Mouse (Mus musculus): ENCODE measurements around the gene Igfn1. TPM values are rescaled to one million over a fixed set of nuclear protein-coding genes. Genes with fewer than 3 reads are reported as not detected.
A peak's percentile ranks its signal among the peaks of the same experiment; 100 is the strongest.

Igfn1 gene
- polyA plus RNA-seq (2014; fragmentation: Nextera tagmentation; extraction: Ambion mirVana): not detected in 2 replicates

DNA sequence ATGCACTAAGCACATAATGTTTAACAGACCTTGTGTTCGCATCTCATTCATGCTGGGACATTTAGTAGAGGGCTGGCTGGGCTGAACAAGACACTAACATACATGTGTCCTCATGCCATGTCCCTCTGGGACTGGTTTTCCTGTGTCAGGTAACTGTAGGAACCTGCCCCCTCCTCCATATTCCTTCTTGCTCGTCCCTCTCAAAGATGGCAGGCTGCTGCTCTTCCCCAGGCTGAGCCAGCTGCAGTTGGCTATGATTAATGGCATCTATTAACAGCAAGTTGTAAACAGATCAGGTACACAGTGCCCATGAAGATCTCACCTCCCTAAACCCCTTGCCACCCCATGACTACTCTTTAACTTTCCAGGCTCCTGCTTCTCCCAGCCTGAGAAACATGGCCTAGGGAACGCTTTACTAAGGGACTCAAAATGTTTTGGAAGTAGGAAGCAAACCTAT lies at the start of gene Igfn1:
Gene Igfn1 (minus strand): TSS at position 51 of the 457 bp plus-strand sequence.
- 77% methylated on average over 3 of the region's 3 CpGs for WGBS
- ATAC-seq: no peak
- DNase-seq (ENCODE audit: low spot score): no peak
- no peaks in the 10 kb centered on the region for H3K36me3 ChIP-seq (ENCODE audit: control insufficient read depth, insufficient read depth, low read length)
- peak within 1 kb of the TSS; percentile 63 for H3K4me2 ChIP-seq (ENCODE audit: low read length)
- no peaks in the 10 kb centered on the region for H3K9me3 ChIP-seq (replicated peaks; ENCODE audit: control insufficient read depth, low read length)
- H3K9ac ChIP-seq (ENCODE audit: low read length): no peak within 1 kb of the TSS
- no peak within 1 kb of the TSS for H3K27ac ChIP-seq (ENCODE audit: low read depth, low read length)
- peaks cover 5% of the 10 kb centered on the region; the same call in 1 of the 2 replicates for H3K4me1 ChIP-seq (ENCODE audit: control insufficient read depth, insufficient read depth, low read length)
- H3K27me3 ChIP-seq (replicated peaks; ENCODE audit: control insufficient read depth, insufficient read depth, low read length): peaks cover 16% of the 10 kb centered on the region; the same call in 1 of the 2 replicates
- H3K4me3 ChIP-seq (ENCODE audit: low read depth, low read length): no peak within 1 kb of the TSS

DNA sequence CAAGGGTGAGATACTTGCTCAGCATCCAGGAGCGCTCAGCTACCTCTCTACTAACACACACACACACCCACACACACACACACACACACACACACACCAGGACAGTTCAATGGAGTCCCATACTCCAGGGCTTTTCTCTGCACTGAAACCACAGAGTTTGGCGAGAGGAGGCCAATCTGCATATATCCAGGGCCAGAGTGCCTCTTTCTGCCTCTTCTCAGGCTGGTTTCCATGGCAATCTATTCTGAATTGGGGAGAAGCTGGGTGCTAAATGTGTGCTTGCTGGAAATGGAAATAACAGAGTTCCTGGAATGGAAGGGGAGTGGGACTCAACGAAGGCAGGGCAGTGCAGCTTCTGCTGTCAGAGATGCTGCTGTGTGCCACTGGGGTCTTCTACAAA lies 49.6 kb upstream of the Igfn1 start:
- Histone ChIP-seq H3K9me3 (replicated peaks; ENCODE audit: control insufficient read depth, low read length) (no peaks in the 10 kb centered on the region), H3K4me3 (ENCODE audit: low read depth, low read length) (no peak overlapping the region), H3K9ac (ENCODE audit: low read length) (no peak overlapping the region), H3K27me3 (replicated peaks; ENCODE audit: control insufficient read depth, insufficient read depth, low read length) (peaks cover 6% of the 10 kb centered on the region), H3K4me2 (ENCODE audit: low read length) (no peak overlapping the region), H3K4me1 (ENCODE audit: control insufficient read depth, insufficient read depth, low read length) (peaks cover 3% of the 10 kb centered on the region; the same call in 1 of the 2 replicates), H3K27ac (ENCODE audit: low read depth, low read length) (no peak overlapping the region; the same call in 1 of the 2 replicates), H3K36me3 (ENCODE audit: control insufficient read depth, insufficient read depth, low read length) (no peaks in the 10 kb centered on the region)
- DNase-seq (ENCODE audit: low spot score) (peak; percentile 75), ATAC-seq (peak; percentile 40; the same call in 1 of the 2 replicates)
- WGBS: 32% methylated on average over 3 of the region's 3 CpGs

DNA sequence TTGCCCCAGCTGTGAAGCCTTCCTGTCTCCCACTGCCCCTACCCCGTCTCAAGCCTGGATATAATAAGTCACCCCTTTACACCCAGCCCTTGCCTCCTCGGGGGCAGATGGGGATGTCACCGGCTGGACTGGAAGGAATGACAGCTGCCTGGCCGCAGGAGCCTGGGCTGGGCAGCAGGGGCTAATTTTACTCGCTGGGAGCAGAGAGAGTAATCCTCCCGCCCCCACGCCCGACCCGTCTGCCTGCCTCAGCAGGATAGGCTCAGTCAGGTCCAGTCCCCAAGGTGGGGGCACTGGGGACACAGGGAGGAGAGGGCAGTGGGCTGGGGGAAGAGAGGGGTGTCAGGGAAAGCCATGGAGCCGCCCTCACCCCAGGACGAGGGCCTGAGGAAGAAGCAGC lies 46.4 kb upstream of the Igfn1 start, which contains the start of gene Cacna1s:
Gene Cacna1s (plus strand): TSS at position 204 of the 400 bp plus-strand sequence.
- H3K4me2 ChIP-seq (ENCODE audit: low read length): no peak within 1 kb of the TSS
- H3K9ac ChIP-seq (ENCODE audit: low read length): no peak within 1 kb of the TSS
- H3K36me3 ChIP-seq (ENCODE audit: control insufficient read depth, insufficient read depth, low read length): no peaks in the 10 kb centered on the region
- no peak within 1 kb of the TSS for H3K27ac ChIP-seq (ENCODE audit: low read depth, low read length)
- peaks cover 26% of the 10 kb centered on the region for H3K27me3 ChIP-seq (replicated peaks; ENCODE audit: control insufficient read depth, insufficient read depth, low read length)
- ATAC-seq (no peak), DNase-seq (ENCODE audit: low spot score) (no peak)
- H3K4me3 ChIP-seq (ENCODE audit: low read depth, low read length): no peak within 1 kb of the TSS
- H3K9me3 ChIP-seq (replicated peaks; ENCODE audit: control insufficient read depth, low read length): no peaks in the 10 kb centered on the region
- H3K4me1 ChIP-seq (ENCODE audit: control insufficient read depth, insufficient read depth, low read length): peaks cover 3% of the 10 kb centered on the region; the same call in 1 of the 2 replicates
- WGBS: 40% methylated on average over 11 of the region's 11 CpGs

DNA sequence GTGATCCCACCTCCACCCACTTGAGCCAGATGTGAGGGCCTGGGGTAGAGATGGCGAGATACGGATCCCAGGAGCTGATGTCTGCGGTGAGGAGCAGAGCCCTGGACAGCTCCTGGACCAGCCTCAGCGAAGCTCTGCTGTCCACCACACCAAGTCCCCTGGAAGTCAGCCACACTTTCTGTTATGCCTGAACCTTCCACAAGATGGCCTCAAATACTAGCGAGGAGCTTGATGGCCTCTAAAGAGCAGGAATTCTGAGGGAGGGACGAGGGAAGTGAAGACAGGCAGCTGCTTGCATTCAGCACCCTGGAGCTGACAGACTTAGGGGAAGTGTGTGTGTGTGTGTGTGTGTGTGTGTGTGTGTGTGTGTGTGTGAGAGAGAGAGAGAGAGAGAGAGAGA lies 45.3 kb upstream of the Igfn1 start:
- peak; percentile 95 for DNase-seq (ENCODE audit: low spot score)
- Histone ChIP-seq H3K27me3 (replicated peaks; ENCODE audit: control insufficient read depth, insufficient read depth, low read length) (peaks cover 26% of the 10 kb centered on the region), H3K36me3 (ENCODE audit: control insufficient read depth, insufficient read depth, low read length) (no peaks in the 10 kb centered on the region), H3K9ac (ENCODE audit: low read length) (peak overlapping the region; percentile 54), H3K4me1 (ENCODE audit: control insufficient read depth, insufficient read depth, low read length) (peaks cover 3% of the 10 kb centered on the region; the same call in 1 of the 2 replicates), H3K4me2 (ENCODE audit: low read length) (peak overlapping the region; percentile 64), H3K27ac (ENCODE audit: low read depth, low read length) (no peak overlapping the region), H3K9me3 (replicated peaks; ENCODE audit: control insufficient read depth, low read length) (no peaks in the 10 kb centered on the region), H3K4me3 (ENCODE audit: low read depth, low read length) (peak overlapping the region; percentile 33)
- peak; percentile 83 for ATAC-seq
- under 1% methylated on average over 6 of the region's 6 CpGs for WGBS

DNA sequence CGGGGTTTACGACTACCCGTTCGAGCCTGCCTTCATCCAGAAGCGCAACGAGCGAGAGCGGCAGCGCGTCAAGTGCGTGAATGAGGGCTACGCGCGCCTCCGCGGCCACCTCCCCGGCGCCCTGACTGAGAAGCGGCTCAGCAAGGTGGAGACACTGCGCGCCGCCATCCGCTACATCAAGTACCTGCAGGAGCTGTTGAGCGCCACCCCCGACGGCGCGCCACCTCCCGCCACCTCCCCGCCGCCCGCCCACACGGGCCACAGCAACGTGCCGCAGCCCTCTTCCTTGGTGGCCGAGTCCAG lies 44.8 kb upstream of the Igfn1 start:
- peaks cover 26% of the 10 kb centered on the region for H3K27me3 ChIP-seq (replicated peaks; ENCODE audit: control insufficient read depth, insufficient read depth, low read length)
- WGBS: under 1% methylated on average over 36 of the region's 36 CpGs
- peaks cover 3% of the 10 kb centered on the region; the same call in 1 of the 2 replicates for H3K4me1 ChIP-seq (ENCODE audit: control insufficient read depth, insufficient read depth, low read length)
- no peak overlapping the region for H3K27ac ChIP-seq (ENCODE audit: low read depth, low read length)
- DNase-seq (ENCODE audit: low spot score): peak; percentile 49
- peak overlapping the region; percentile 64 for H3K4me2 ChIP-seq (ENCODE audit: low read length)
- ATAC-seq: peak; percentile 53
- peak overlapping the region; percentile 54 for H3K9ac ChIP-seq (ENCODE audit: low read length)
- peak overlapping the region; percentile 33 for H3K4me3 ChIP-seq (ENCODE audit: low read depth, low read length)
- H3K36me3 ChIP-seq (ENCODE audit: control insufficient read depth, insufficient read depth, low read length): no peaks in the 10 kb centered on the region
- no peaks in the 10 kb centered on the region for H3K9me3 ChIP-seq (replicated peaks; ENCODE audit: control insufficient read depth, low read length)

DNA sequence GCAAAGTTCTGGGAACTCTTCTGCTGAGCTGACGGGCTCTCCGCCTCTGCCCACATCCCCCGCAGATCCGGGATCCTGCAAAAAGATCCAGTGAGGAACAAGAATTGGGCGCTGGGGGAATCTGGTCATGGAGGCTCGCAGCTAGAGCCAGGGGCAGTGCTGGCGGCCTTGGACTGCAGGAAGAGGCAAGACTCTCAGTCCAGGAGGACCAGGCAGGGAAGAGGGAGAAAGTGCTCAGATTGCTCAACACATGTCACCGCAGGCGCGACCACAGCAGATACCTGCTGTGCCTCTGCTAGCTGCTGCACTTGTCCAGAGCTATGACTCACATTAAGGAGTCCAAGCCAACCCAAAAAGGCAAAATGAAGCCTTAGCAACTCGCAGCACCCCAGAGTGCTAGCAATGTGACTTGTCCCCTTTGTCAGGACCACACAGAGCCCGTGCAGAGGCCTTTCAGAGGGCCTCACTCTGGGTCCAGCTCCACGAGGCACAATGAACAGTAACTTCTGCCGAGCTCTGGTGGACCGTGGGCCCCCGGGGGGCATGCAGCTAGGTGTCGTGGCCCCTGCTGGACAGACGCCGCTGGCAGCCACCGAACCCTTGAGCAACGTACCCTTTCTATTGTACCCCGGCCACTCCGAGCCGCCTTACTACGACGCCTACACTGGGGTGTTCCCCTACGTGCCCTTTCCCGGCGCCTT lies 44.3 kb upstream of the Igfn1 start, which contains the start of gene Ascl5:
Gene Ascl5 (plus strand): TSS at position 493 of the 701 bp plus-strand sequence.
- peak within 1 kb of the TSS; percentile 33 for H3K4me3 ChIP-seq (ENCODE audit: low read depth, low read length)
- H3K27ac ChIP-seq (ENCODE audit: low read depth, low read length): no peak within 1 kb of the TSS
- peaks cover 26% of the 10 kb centered on the region for H3K27me3 ChIP-seq (replicated peaks; ENCODE audit: control insufficient read depth, insufficient read depth, low read length)
- DNase-seq (ENCODE audit: low spot score): no peak
- H3K9me3 ChIP-seq (replicated peaks; ENCODE audit: control insufficient read depth, low read length): no peaks in the 10 kb centered on the region
- H3K4me1 ChIP-seq (ENCODE audit: control insufficient read depth, insufficient read depth, low read length): peaks cover 3% of the 10 kb centered on the region; the same call in 1 of the 2 replicates
- ATAC-seq: no peak
- peak within 1 kb of the TSS; percentile 64 for H3K4me2 ChIP-seq (ENCODE audit: low read length)
- H3K9ac ChIP-seq (ENCODE audit: low read length): peak within 1 kb of the TSS; percentile 54
- WGBS: 20% methylated on average over 29 of the region's 29 CpGs
- H3K36me3 ChIP-seq (ENCODE audit: control insufficient read depth, insufficient read depth, low read length): no peaks in the 10 kb centered on the region

DNA sequence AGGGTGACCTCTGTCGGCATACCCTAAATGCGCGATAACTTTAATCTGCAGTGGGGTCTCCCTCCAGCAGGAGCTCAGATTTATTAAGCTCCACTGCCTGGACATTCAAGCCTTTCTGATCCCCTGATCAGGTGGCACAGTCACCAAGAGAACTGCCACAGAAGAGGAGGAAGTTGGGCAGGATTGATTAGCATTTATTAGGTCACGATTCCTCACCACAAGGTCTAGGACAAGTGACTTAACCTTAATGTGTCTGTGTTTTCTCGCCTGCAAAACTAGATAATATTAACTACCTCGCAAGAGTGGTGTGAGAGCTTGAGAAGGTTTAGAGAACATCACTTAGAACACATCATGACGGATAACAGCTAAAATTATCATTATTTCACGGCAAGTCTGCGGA lies 41.8 kb upstream of the Igfn1 start:
- WGBS: 76% methylated on average over 9 of the region's 9 CpGs
- Histone ChIP-seq H3K4me1 (ENCODE audit: control insufficient read depth, insufficient read depth, low read length) (peaks cover 3% of the 10 kb centered on the region; the same call in 1 of the 2 replicates), H3K4me3 (ENCODE audit: low read depth, low read length) (no peak overlapping the region), H3K4me2 (ENCODE audit: low read length) (no peak overlapping the region), H3K36me3 (ENCODE audit: control insufficient read depth, insufficient read depth, low read length) (no peaks in the 10 kb centered on the region), H3K9me3 (replicated peaks; ENCODE audit: control insufficient read depth, low read length) (no peaks in the 10 kb centered on the region), H3K9ac (ENCODE audit: low read length) (no peak overlapping the region), H3K27ac (ENCODE audit: low read depth, low read length) (no peak overlapping the region), H3K27me3 (replicated peaks; ENCODE audit: control insufficient read depth, insufficient read depth, low read length) (peaks cover 26% of the 10 kb centered on the region)
- ATAC-seq (no peak), DNase-seq (ENCODE audit: low spot score) (no peak)

DNA sequence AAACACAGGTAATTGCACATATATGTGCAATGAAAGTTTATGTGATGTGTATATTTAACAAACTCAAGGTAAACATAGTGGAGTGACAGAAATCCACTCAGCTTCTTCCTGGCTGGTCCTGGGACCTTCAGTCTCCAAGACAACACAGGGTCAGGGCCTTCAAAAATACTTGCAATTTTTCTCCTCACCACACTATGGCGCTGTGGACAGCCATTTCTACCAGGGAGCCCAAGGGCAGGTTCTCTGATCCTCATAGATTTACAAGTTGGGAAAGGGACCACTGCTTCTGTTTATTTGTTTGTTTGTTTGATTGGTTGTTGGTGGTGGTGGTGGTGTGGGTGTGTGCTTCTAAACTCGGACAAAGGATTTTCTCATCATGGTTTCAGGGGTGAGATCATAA lies 41.3 kb upstream of the Igfn1 start:
- Histone ChIP-seq H3K27me3 (replicated peaks; ENCODE audit: control insufficient read depth, insufficient read depth, low read length) (peaks cover 26% of the 10 kb centered on the region), H3K9me3 (replicated peaks; ENCODE audit: control insufficient read depth, low read length) (no peaks in the 10 kb centered on the region), H3K4me3 (ENCODE audit: low read depth, low read length) (no peak overlapping the region), H3K4me1 (ENCODE audit: control insufficient read depth, insufficient read depth, low read length) (peaks cover 3% of the 10 kb centered on the region; the same call in 1 of the 2 replicates), H3K9ac (ENCODE audit: low read length) (no peak overlapping the region), H3K4me2 (ENCODE audit: low read length) (no peak overlapping the region), H3K36me3 (ENCODE audit: control insufficient read depth, insufficient read depth, low read length) (no peaks in the 10 kb centered on the region), H3K27ac (ENCODE audit: low read depth, low read length) (no peak overlapping the region)
- ATAC-seq (no peak), DNase-seq (ENCODE audit: low spot score) (peak; percentile 26)
- WGBS: 3% methylated on average over 2 of the region's 2 CpGs

DNA sequence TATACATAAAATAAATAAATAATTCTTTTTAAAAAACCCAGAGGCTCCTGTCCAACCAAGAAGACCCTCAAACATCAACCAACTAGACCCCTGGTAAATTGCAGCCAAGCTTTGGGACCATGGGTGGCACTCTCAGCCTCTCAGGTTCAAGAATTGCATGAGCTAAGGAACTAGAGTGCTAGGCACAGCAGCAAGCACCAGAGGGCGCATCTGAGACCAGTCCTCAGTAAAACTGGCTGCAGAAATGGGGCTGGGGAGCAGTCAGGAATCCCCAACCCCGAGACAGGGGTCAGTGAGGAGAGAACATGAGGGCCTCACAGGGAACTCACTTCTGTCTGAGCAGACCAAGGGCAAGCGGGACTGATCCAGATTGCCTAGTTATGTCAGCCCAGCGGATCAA lies 39.6 kb upstream of the Igfn1 start:
- Histone ChIP-seq H3K27ac (ENCODE audit: low read depth, low read length) (no peak overlapping the region), H3K4me3 (ENCODE audit: low read depth, low read length) (no peak overlapping the region), H3K4me1 (ENCODE audit: control insufficient read depth, insufficient read depth, low read length) (peaks cover 4% of the 10 kb centered on the region; the same call in 1 of the 2 replicates), H3K36me3 (ENCODE audit: control insufficient read depth, insufficient read depth, low read length) (no peaks in the 10 kb centered on the region), H3K9ac (ENCODE audit: low read length) (no peak overlapping the region), H3K9me3 (replicated peaks; ENCODE audit: control insufficient read depth, low read length) (no peaks in the 10 kb centered on the region), H3K4me2 (ENCODE audit: low read length) (no peak overlapping the region), H3K27me3 (replicated peaks; ENCODE audit: control insufficient read depth, insufficient read depth, low read length) (peaks cover 20% of the 10 kb centered on the region)
- DNase-seq (ENCODE audit: low spot score) (peak; percentile 85), ATAC-seq (peak; percentile 57; the same call in 1 of the 2 replicates)
- WGBS: 10% methylated on average over 4 of the region's 4 CpGs
